Mouse (Mus musculus): ENCODE measurements around the gene Gusb.

DNA sequence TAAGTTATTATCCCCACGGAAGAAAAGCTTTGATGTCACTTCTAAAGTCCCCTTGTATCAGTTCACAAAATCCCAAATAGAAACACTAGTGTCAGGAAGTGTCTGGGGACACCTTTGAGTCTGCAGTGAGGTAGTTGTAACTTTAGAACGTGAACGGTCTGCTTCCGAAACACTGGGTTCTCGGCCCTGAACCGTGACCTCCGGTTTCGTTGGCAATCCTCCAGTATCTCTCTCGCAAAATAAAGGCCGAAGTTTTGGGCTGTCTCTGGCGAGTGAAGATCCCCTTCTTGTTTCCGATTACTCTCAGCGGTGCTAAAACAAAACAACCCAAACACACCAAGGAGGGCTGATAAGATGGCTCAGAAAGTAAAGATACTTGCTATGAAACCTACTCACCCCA lies 13.5 kb downstream of the Gusb start:
- TF ChIP-seq CTCF (IDR thresholded peaks at IDR 0.05; ENCODE audit: low read depth, low read length) (no peak), POLR2A (IDR thresholded peaks at IDR 0.05; ENCODE audit: insufficient read depth, low read length) (no peak)

Data from ES-Bruce4 (cell line).